Mouse (Mus musculus): ENCODE results near the gene Gsto2. TPM values are rescaled to one million over a fixed set of nuclear protein-coding genes. Genes with fewer than 3 reads are reported as not detected.
A peak's percentile ranks its signal among the peaks of the same experiment; 100 is the strongest.
"Not testable (repeated sequence)": the region's sequence is repeated elsewhere in the genome, so short reads cannot be mapped to it uniquely, and the experiment has no call there.

Gsto2 gene
- polyA plus RNA-seq, 1 experiment = 0.84 TPM

DNA sequence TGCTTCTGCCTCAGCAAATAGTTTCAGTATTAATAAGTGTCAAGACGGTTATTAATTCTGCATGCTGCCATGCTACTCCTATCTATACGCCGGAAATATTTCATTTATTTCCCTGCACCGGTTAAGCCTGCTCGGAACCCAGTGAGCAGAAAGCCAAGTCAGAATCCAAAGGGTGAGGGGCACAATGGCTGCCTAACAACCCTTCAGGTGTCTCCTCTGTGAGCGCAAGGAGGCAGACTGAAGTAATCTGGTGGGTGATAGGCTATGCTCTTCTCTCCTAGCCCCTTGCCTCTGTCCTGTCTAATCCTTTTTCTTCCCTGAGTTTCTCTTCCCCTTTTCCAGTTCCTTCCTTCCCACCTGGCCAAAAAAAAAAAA lies 27.8 kb upstream of the Gsto2 start:
- H3K36me3 ChIP-seq (ENCODE audit: control insufficient read depth, insufficient read depth, low read length) = no peaks in the 10 kb centered on the region
- no peak for DNase-seq

DNA sequence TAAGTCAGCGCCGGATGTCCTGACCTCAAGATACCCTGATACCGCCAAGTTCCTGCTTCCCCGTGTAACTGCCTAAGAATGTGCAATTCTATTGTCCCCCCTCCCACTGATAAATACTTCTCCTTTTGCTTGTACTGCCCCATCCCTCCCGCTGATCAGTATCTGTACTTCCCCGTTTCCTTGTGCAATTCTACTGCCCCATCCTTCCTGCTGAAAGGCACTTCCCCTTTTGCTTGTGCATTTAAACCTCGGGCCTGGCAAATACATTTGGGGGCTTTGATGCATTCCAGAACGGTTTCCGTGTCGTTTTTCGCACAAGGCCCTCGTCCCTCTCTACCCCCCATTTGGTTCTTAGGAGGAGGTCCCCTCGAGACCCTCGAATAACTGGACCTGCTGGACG lies 24.1 kb upstream of the Gsto2 start:
- not testable (repeated sequence) for H3K27me3 ChIP-seq (ENCODE audit: control insufficient read depth, insufficient read depth, low read length); H3K36me3 ChIP-seq (ENCODE audit: control insufficient read depth, insufficient read depth, low read length); H3K4me3 ChIP-seq (ENCODE audit: control insufficient read depth, insufficient read depth, low read length); H3K27ac ChIP-seq (ENCODE audit: control insufficient read depth, insufficient read depth, low read length); H3K4me1 ChIP-seq (replicated peaks; ENCODE audit: control insufficient read depth, insufficient read depth, low read length); DNase-seq
- WGBS = 65% methylated on average over 15 of the region's 15 CpGs

More for the DNA sequence above, 27.8 kb upstream of the Gsto2 start:
- H3K27ac ChIP-seq (ENCODE audit: control insufficient read depth, insufficient read depth, low read length) = no peak overlapping the region
- no peaks in the 10 kb centered on the region for H3K27me3 ChIP-seq (ENCODE audit: control insufficient read depth, insufficient read depth, low read length)
- TF ChIP-seq POLR2A (IDR thresholded peaks at IDR 0.05; ENCODE audit: control insufficient read depth, extremely low read depth, insufficient read depth, low read length, poor library complexity) (no peak), CTCF (IDR thresholded peaks at IDR 0.05; ENCODE audit: borderline replicate concordance, control insufficient read depth, extremely low read depth, insufficient read depth, low read length, poor library complexity) (no peak)
- whole genome bisulfite sequencing = 4% methylated on average over 6 of the region's 6 CpGs
- H3K4me1 ChIP-seq (replicated peaks; ENCODE audit: control insufficient read depth, insufficient read depth, low read length) = peaks cover 5% of the 10 kb centered on the region
- 0 out of 2 replicates have a peak overlapping the region, but pooled peaks have one; percentile 21 for H3K4me3 ChIP-seq (ENCODE audit: control insufficient read depth, insufficient read depth, low read length)

GRCm38 (mm10) chr19:47849735-47850134 lies 15.6 kb upstream of the Gsto2 start:
- H3K36me3 ChIP-seq (ENCODE audit: control insufficient read depth, insufficient read depth, low read length) = no peaks in the 10 kb centered on the region
- 98% methylated on average over 3 of the region's 3 CpGs for WGBS

DNA sequence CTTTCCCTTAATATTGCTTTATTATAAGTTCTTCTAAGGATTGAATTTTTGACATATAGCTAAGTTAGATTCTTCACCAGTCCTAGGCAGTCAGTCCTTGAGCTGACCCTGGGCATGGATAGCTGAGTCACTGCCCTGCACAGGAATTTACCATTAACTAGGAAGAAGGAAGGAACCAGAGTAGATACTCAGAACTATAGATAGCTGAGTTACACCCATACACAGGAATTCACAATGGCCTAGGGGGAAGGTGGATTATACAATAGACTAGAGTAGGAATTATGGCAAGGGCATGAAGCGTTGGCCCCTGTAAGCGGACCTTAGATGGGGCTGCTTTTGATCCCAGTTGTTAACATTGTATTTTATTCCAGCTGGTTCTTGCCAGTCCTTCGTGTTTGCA lies 13.2 kb upstream of the Gsto2 start:
- 90% methylated on average over 3 of the region's 3 CpGs for WGBS
- H3K27me3 ChIP-seq (ENCODE audit: control insufficient read depth, insufficient read depth, low read length); H3K4me3 ChIP-seq (ENCODE audit: control insufficient read depth, insufficient read depth, low read length); H3K27ac ChIP-seq (ENCODE audit: control insufficient read depth, insufficient read depth, low read length); DNase-seq; H3K36me3 ChIP-seq (ENCODE audit: control insufficient read depth, insufficient read depth, low read length): not testable (repeated sequence)
- peaks cover 11% of the 10 kb centered on the region for H3K4me1 ChIP-seq (replicated peaks; ENCODE audit: control insufficient read depth, insufficient read depth, low read length)

More at GRCm38 (mm10) chr19:47849735-47850134, 15.6 kb upstream of the Gsto2 start:
- H3K27me3 ChIP-seq (ENCODE audit: control insufficient read depth, insufficient read depth, low read length) = no peaks in the 10 kb centered on the region
- H3K4me1 ChIP-seq (replicated peaks; ENCODE audit: control insufficient read depth, insufficient read depth, low read length) = peaks cover 3% of the 10 kb centered on the region
- H3K27ac ChIP-seq (ENCODE audit: control insufficient read depth, insufficient read depth, low read length) = no peak overlapping the region
- TF ChIP-seq CTCF (IDR thresholded peaks at IDR 0.05; ENCODE audit: borderline replicate concordance, control insufficient read depth, extremely low read depth, insufficient read depth, low read length, poor library complexity) = no peak
- no peak for TF ChIP-seq POLR2A (IDR thresholded peaks at IDR 0.05; ENCODE audit: control insufficient read depth, extremely low read depth, insufficient read depth, low read length, poor library complexity)
- H3K4me3 ChIP-seq (ENCODE audit: control insufficient read depth, insufficient read depth, low read length) = no peak overlapping the region
- no peak for DNase-seq

- Histone ChIP-seq H3K27ac (ENCODE audit: control insufficient read depth, insufficient read depth, low read length) (no peak overlapping the region), H3K27me3 (ENCODE audit: control insufficient read depth, insufficient read depth, low read length) (no peaks in the 10 kb centered on the region), H3K4me1 (replicated peaks; ENCODE audit: control insufficient read depth, insufficient read depth, low read length) (peaks cover 11% of the 10 kb centered on the region), H3K36me3 (ENCODE audit: control insufficient read depth, insufficient read depth, low read length) (no peaks in the 10 kb centered on the region), H3K4me3 (ENCODE audit: control insufficient read depth, insufficient read depth, low read length) (no peak overlapping the region)
- 92% methylated on average over 3 of the region's 3 CpGs for WGBS
- TF ChIP-seq CTCF (IDR thresholded peaks at IDR 0.05; ENCODE audit: borderline replicate concordance, control insufficient read depth, extremely low read depth, insufficient read depth, low read length, poor library complexity) (no peak), POLR2A (IDR thresholded peaks at IDR 0.05; ENCODE audit: control insufficient read depth, extremely low read depth, insufficient read depth, low read length, poor library complexity) (no peak)
- no peak for DNase-seq
Measured at GRCm38 (mm10) chr19:47853053-47853452, 12.3 kb upstream of the Gsto2 start.

DNA sequence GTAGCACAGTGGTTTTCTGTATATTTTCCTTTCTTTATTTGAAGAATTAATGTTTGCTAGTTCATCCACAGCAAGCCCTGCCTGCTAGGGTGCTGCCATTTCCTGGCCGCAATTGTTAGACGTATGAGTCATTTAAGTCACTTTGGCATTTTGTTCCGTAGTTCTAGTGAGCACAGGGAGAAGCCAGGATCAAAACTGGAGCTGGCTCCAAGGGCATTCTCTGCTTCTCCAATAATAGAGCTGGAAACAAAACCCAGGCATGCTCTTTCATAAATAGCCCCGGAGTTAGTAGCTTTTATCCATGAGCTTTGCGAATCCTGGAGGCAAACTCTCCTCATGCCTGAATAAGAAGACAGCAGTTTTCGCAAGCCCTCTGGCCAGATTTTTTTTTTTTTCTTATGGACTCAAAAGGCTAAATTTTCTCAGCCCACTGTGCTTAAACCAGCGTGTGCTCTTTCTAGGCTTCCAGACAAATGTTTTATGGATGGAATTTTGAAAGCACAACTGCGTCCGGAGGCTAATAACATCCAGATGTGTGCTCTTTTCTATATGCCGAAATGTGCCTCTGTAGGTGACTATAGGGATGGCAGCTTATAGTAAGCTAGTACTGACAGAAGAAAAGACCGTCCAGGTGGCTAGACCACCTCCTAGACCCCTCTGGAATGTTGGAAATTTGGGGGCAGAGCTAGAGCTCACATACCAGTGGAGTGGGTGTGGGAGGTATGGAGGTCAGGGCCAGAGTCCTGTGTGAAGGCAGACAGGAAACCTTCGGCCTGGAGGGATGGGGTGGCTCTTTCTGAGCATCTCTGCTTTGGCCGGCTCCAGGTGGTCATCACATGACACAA lies 11.2 kb upstream of the Gsto2 start:
- Histone ChIP-seq H3K27me3 (ENCODE audit: control insufficient read depth, insufficient read depth, low read length) (no peaks in the 10 kb centered on the region), H3K36me3 (ENCODE audit: control insufficient read depth, insufficient read depth, low read length) (no peaks in the 10 kb centered on the region), H3K27ac (ENCODE audit: control insufficient read depth, insufficient read depth, low read length) (no peak overlapping the region), H3K4me3 (ENCODE audit: control insufficient read depth, insufficient read depth, low read length) (peak overlapping the region; percentile 56), H3K4me1 (replicated peaks; ENCODE audit: control insufficient read depth, insufficient read depth, low read length) (peaks cover 11% of the 10 kb centered on the region)
- WGBS = 49% methylated on average over 13 of the region's 13 CpGs
- no peak for DNase-seq
- no peak for TF ChIP-seq POLR2A (IDR thresholded peaks at IDR 0.05; ENCODE audit: control insufficient read depth, extremely low read depth, insufficient read depth, low read length, poor library complexity)
- TF ChIP-seq CTCF (IDR thresholded peaks at IDR 0.05; ENCODE audit: borderline replicate concordance, control insufficient read depth, extremely low read depth, insufficient read depth, low read length, poor library complexity) = no peak

Data from thymus, adult 2 months (tissue).